Mouse (Mus musculus) ES-E14 (cell line): Measurements from ENCODE around the gene Rnf166. TPM values are rescaled to one million over a fixed set of nuclear protein-coding genes. Genes with fewer than 3 reads are reported as not detected.

Experiments used
- DNase-seq: peaks from one replicate; pipeline ENCODE4 v3.0.0-alpha.2; 2013; ENCODE audit warnings: low read depth, low spot score
- H3K27ac ChIP-seq: 2 replicates; pipeline ENCODE4 v1.5.1; 2012; ENCODE audit warnings: low read depth, mild to moderate bottlenecking, low read length, moderate library complexity, mixed read lengths; ENCODE audit not compliant: poor library complexity, insufficient read depth, severe bottlenecking
- H3K36me3 ChIP-seq: 2 replicates; pipeline ENCODE4 v1.6.1; 2012; ENCODE audit warnings: mild to moderate bottlenecking, low read length, moderate library complexity, mixed read lengths; ENCODE audit not compliant: control insufficient read depth, poor library complexity, insufficient read depth, severe bottlenecking
- H3K4me1 ChIP-seq, 2 experiments: fragments of 150-350 bp in 1 of 2; sonication (generic) in 1 of 2; 2 replicates each; pipeline ENCODE4 v1.6.1; 2012; ENCODE audit warnings: low read length in 2 of 2, mild to moderate bottlenecking in 1 of 2, mixed read lengths in 1 of 2; ENCODE audit not compliant: control insufficient read depth in 2 of 2, insufficient read depth in 2 of 2, poor library complexity in 1 of 2
- H3K4me3 ChIP-seq, 2 experiments: fragments of 150-350 bp in 1 of 2; sonication (generic) in 1 of 2; 2 replicates each; pipeline ENCODE4 v1.5.1; 2012; ENCODE audit warnings: low read length in 2 of 2, low read depth in 1 of 2, mild to moderate bottlenecking in 1 of 2, mixed read lengths in 1 of 2; ENCODE audit not compliant: insufficient read depth in 1 of 2, poor library complexity in 1 of 2, severe bottlenecking in 1 of 2
- H3K9ac ChIP-seq: 2 replicates; pipeline ENCODE4 v1.6.1; 2012; ENCODE audit warnings: low read depth, mild to moderate bottlenecking, low read length, mixed read lengths; ENCODE audit not compliant: poor library complexity, insufficient read depth, severe bottlenecking
- H3K9me3 ChIP-seq: fragments of 150-350 bp; sonication (generic); 2 replicates; pipeline ENCODE4 v1.6.1; 2012; ENCODE audit warnings: low read depth, mild to moderate bottlenecking, low read length; ENCODE audit not compliant: control insufficient read depth, insufficient read depth
- CHD2 ChIP-seq: IDR thresholded peaks from 2 replicates; pipeline ENCODE4 v1.6.1; 2014; ENCODE audit warnings: mild to moderate bottlenecking, low read depth, low read length, inconsistent platforms
- HCFC1 ChIP-seq: IDR thresholded peaks from 2 replicates; pipeline ENCODE4 v1.6.1; 2012; ENCODE audit warnings: low read length, inconsistent platforms, borderline replicate concordance; ENCODE audit not compliant: insufficient read depth
- MAFK ChIP-seq: IDR thresholded peaks from 2 replicates; pipeline ENCODE4 v1.6.1; 2014; ENCODE audit warnings: mild to moderate bottlenecking, low read depth, low read length, inconsistent platforms; ENCODE audit not compliant: insufficient read depth
- ZC3H11A ChIP-seq: IDR thresholded peaks from 2 replicates; pipeline ENCODE4 v1.6.1; 2012; ENCODE audit warnings: low read depth, mild to moderate bottlenecking, inconsistent platforms, low read length, borderline replicate concordance
- ZNF384 ChIP-seq: IDR thresholded peaks from 2 replicates; pipeline ENCODE4 v1.6.1; 2012; ENCODE audit warnings: low read depth, low read length, inconsistent platforms
- in situ Hi-C, 2 experiments: fragments of 600-800 bp; cut with MboI; formaldehyde crosslinking; loops; one replicate each; pipeline ENCODE4 v1.15.1; 2025; ENCODE audit warnings: low sequenced_read_pairs in 2 of 2, inconsistent platforms in 1 of 2; ENCODE audit not compliant: unreplicated experiment in 2 of 2
- total RNA-seq: library from RNA; depleted of rRNA; stranded (reverse); fragments of 300-350 nt; gene quantifications from 2 replicates; pipeline ENCODE4 v1.2.3, GENCODE M21; 2012; rRNA removed

Gene Rnf166
- total RNA-seq, 1 experiment = 10.8 TPM

GRCm38 (mm10) chr8:122423217-122423616, 52.6 kb downstream of the Rnf166 start:
- H3K9ac ChIP-seq = no peak overlapping the region
- peak overlapping the region in 1 of 2 experiments; percentile 5; a peak in 2 of 4 replicates for H3K4me3 ChIP-seq
- peaks cover 0 to 13% of the 10 kb centered on the region in 2 experiments; a peak in 2 of 4 replicates for H3K4me1 ChIP-seq
- no peak overlapping the region for H3K27ac ChIP-seq
- peaks cover 5% of the 10 kb centered on the region; the same call in 1 of the 2 replicates for H3K36me3 ChIP-seq
- no peak for TF ChIP-seq HCFC1
- no peak for TF ChIP-seq ZC3H11A
- TF ChIP-seq CHD2 = no peak
- no peak for TF ChIP-seq MAFK
- no peak for TF ChIP-seq ZNF384
- in situ Hi-C loops = no loop called here
- H3K9me3 ChIP-seq = no peaks in the 10 kb centered on the region
- no peak for DNase-seq

GRCm38 (mm10) chr8:122421376-122422070, 54.3 kb downstream of the Rnf166 start, which contains the start of gene Il17c:
Gene Il17c (plus strand): TSS chr8:122422020.
- DNase-seq = no peak
- H3K9ac ChIP-seq = no peak within 1 kb of the TSS
- no peak for TF ChIP-seq MAFK
- H3K4me3 ChIP-seq = no peak within 1 kb of the TSS
- H3K27ac ChIP-seq = no peak within 1 kb of the TSS
- H3K4me1 ChIP-seq = peaks cover 0 to 12% of the 10 kb centered on the region in 2 experiments; a peak in 2 of 4 replicates
- H3K36me3 ChIP-seq = peaks cover 17% of the 10 kb centered on the region
- H3K9me3 ChIP-seq = no peaks in the 10 kb centered on the region
- in situ Hi-C loops = no loop called here

- TF ChIP-seq ZNF384 (no peak), CHD2 (no peak), ZC3H11A (no peak), HCFC1 (no peak), MAFK (no peak)
- peaks cover 32% of the 10 kb centered on the region for H3K36me3 ChIP-seq
- H3K4me1 ChIP-seq = peaks cover 0 to 12% of the 10 kb centered on the region in 2 experiments; a peak in 2 of 4 replicates
- no peak overlapping the region for H3K9ac ChIP-seq
- no peak overlapping the region for H3K4me3 ChIP-seq
- DNase-seq = no peak
- H3K27ac ChIP-seq = no peak overlapping the region
- in situ Hi-C loops = no loop called here
- H3K9me3 ChIP-seq = no peaks in the 10 kb centered on the region
Measured at GRCm38 (mm10) chr8:122419881-122420555, 55.8 kb downstream of the Rnf166 start.

Other genes starting within 250 kb of the Rnf166 start
- 7.8 and 8.5 TPM in 2 replicates for gene Zfpm1, start 193.9 kb downstream of the Rnf166 start, total RNA-seq
- gene Trhr2, start 115.3 kb downstream of the Rnf166 start, total RNA-seq = not detected in 2 replicates
- 87.1 and 90.4 TPM in 2 replicates for gene Zc3h18, start 99.5 kb downstream of the Rnf166 start, total RNA-seq
- gene Il17c, start 54.0 kb downstream of the Rnf166 start, total RNA-seq = 0.58 TPM in 1 of 2 replicates, not detected in the other
- gene Cyba, start 43.1 kb downstream of the Rnf166 start, total RNA-seq = 78.7 and 107 TPM in 2 replicates
- gene Mvd, start 32.6 kb downstream of the Rnf166 start, total RNA-seq = 30.4 and 35.2 TPM in 2 replicates
- gene Snai3, start 15.3 kb downstream of the Rnf166 start, total RNA-seq = 4.2 and 8.2 TPM in 2 replicates
- 79.8 and 96.0 TPM in 2 replicates for gene Ctu2, start 79 bp upstream of the Rnf166 start, total RNA-seq
- gene Piezo1, start 75.3 kb upstream of the Rnf166 start, total RNA-seq = 204 and 335 TPM in 2 replicates
- gene Cdt1, start 92.0 kb upstream of the Rnf166 start, total RNA-seq = 139 and 168 TPM in 2 replicates
- gene Aprt, start 100.8 kb upstream of the Rnf166 start, total RNA-seq = 400 and 412 TPM in 2 replicates
- 8.9 and 9.2 TPM in 2 replicates for gene Galns, start 135.4 kb upstream of the Rnf166 start, total RNA-seq
- gene Trappc2l, start 135.6 kb upstream of the Rnf166 start, total RNA-seq = 53.2 and 56.1 TPM in 2 replicates
- gene Pabpn1l, start 146.7 kb upstream of the Rnf166 start, total RNA-seq = not detected in 2 replicates
- 0.26 and 0.36 TPM in 2 replicates for gene Cbfa2t3, start 223.0 kb upstream of the Rnf166 start, total RNA-seq